Mouse (Mus musculus) thymus, postnatal 25 days (tissue): ENCODE data around the gene Fxyd1.
A peak's percentile ranks its signal among the peaks of the same experiment; 100 is the strongest.

ENCODE experiments used
- DNase-seq: peaks from one replicate; pipeline ENCODE4 v3.0.0; 2022

Fxyd1 gene

GRCm38 (mm10) chr7:31077470-31077869 lies 20.5 kb upstream of the Fxyd1 start:
- DNase-seq = no peak

- no peak for DNase-seq
These were observed 19.5 kb upstream of the Fxyd1 start, which contains the start of gene Fxyd3 for GRCm38 (mm10) chr7:31076492-31076891. Fxyd3 (minus strand) TSS chr7:31076704.

GRCm38 (mm10) chr7:31074713-31075069 lies 17.7 kb upstream of the Fxyd1 start:
- DNase-seq = no peak

- DNase-seq = no peak
These were observed 17.2 kb upstream of the Fxyd1 start for GRCm38 (mm10) chr7:31074061-31074712.

- no peak for DNase-seq
These were observed 16.5 kb upstream of the Fxyd1 start for GRCm38 (mm10) chr7:31073546-31073945.

GRCm38 (mm10) chr7:31072326-31072725 lies 15.3 kb upstream of the Fxyd1 start:
- no peak for DNase-seq

GRCm38 (mm10) chr7:31070324-31070723 lies 13.3 kb upstream of the Fxyd1 start:
- DNase-seq = no peak

GRCm38 (mm10) chr7:31069491-31069890 lies 12.5 kb upstream of the Fxyd1 start:
- DNase-seq = no peak

GRCm38 (mm10) chr7:31067836-31068235 lies 10.8 kb upstream of the Fxyd1 start:
- no peak for DNase-seq

GRCm38 (mm10) chr7:31063074-31063560 lies 6.1 kb upstream of the Fxyd1 start:
- no peak for DNase-seq

- DNase-seq = no peak
These were observed 3.6 kb upstream of the Fxyd1 start for GRCm38 (mm10) chr7:31060621-31061010.

- DNase-seq = no peak
These were observed 3.1 kb upstream of the Fxyd1 start for GRCm38 (mm10) chr7:31059919-31060620.

GRCm38 (mm10) chr7:31059108-31059507 lies 2.1 kb upstream of the Fxyd1 start, which contains the start of gene Lgi4:
Lgi4 (plus strand) TSS chr7:31059342.
- peak; percentile 78 for DNase-seq

- no peak for DNase-seq
These were observed 1.2 kb upstream of the Fxyd1 start for GRCm38 (mm10) chr7:31058211-31058610.

- DNase-seq = no peak
These were observed 731 bp upstream of the Fxyd1 start for GRCm38 (mm10) chr7:31057730-31058129.

- no peak for DNase-seq
These were observed 551 bp downstream of the Fxyd1 start for GRCm38 (mm10) chr7:31056448-31056847.

GRCm38 (mm10) chr7:31055883-31056282 lies 1.1 kb downstream of the Fxyd1 start:
- no peak for DNase-seq

GRCm38 (mm10) chr7:31055354-31055824 lies 1.6 kb downstream of the Fxyd1 start:
- DNase-seq = no peak

GRCm38 (mm10) chr7:31054661-31055320 lies 2.2 kb downstream of the Fxyd1 start:
- DNase-seq = no peak

GRCm38 (mm10) chr7:31053882-31054447 lies 3.0 kb downstream of the Fxyd1 start:
- DNase-seq = no peak

GRCm38 (mm10) chr7:31052636-31053434 lies 4.2 kb downstream of the Fxyd1 start:
- no peak for DNase-seq

- DNase-seq = no peak
These were observed 4.8 kb downstream of the Fxyd1 start for GRCm38 (mm10) chr7:31052251-31052635.
